Mouse (Mus musculus): ENCODE results near the gene Atg2b. TPM values are rescaled to one million over a fixed set of nuclear protein-coding genes. Genes with fewer than 3 reads are reported as not detected.

The Atg2b gene
- total RNA-seq, 2 experiments from 2014 or later, result 15.0 to 16.7 TPM

DNA sequence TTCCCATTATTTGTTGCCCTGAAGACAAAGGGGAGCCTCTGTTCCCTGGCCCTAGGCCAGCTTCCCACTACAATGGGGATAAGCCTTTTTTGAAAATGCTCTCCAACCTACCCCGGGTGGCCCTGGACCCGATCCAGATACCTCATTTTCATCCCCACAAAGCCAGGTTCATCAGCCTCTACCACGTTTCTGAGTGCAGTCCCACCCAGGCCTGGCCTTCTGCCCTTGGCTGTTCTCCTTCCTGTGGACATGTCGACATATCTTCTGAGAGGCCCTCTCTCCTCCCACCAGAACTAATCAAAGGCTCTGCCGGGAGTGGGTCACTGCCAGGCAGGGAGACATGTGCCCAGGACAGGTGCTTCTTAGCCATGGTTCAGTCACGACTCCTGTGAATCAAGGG, 83.4 kb downstream of the Atg2b start:
- intact Hi-C loops (cut with DNase I), result no loop called here
- no peak for DNase-seq

DNA sequence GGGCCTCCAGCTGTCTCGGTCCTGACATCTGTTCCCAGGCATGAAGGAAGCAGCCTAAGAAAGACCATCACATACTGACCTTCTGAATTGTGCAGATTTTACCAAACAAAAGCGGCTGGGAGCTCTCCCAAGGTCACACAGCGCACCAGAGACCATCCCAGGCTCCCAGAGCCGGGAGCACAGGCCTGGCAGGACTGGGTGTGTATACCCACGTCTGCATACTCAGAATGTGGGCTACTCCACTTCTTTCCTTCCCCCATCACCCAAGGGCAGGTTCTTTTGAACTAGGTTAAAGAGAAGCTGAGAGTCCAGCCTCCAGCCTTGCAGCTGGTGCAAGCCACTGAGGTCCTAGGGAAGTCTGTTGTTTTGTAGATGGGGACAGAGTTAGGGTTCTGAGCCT, 85.9 kb downstream of the Atg2b start:
- intact Hi-C loops (cut with DNase I), result no loop called here
- DNase-seq, result no peak

DNA sequence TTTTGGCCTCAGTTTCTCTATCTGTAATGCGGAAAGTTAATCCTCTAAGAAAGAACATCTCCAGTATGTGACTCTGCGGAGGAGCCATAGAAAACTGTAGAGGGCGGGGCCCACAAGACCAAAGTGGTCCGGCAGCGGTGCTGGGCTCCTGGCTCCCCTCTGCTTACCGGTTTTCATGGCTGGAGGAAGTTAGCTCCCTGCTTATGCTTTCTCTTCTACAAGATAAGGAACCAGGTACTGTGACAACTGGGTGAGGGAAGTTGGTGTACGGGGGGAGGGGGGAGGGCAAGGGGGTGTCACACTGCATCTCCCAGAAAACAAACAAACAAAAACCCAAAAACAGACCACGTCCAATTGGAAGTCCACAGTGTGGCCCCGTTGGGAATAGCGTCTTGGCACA, 86.5 kb downstream of the Atg2b start:
- DNase-seq, result no peak
- intact Hi-C loops (cut with DNase I), result no loop called here

DNA sequence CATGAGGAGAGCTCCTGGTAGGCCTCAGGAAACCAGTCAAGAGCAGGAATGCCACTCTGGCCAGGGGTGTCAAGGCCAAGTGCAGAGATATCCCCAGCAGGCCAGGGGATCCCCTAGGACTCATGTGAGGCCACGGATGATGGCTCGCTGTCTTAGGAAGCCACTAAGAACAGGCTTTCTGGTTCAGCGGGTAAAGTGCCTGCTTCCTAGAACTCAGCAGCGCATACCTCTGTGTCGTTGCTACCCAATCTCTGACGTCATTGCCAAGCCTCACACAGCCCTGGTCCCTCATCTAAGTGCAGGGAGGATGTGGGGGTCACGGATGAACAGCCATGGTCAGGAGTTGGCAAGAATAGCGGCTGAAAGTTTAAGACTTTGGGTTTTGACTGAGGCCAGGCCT, 87.9 kb downstream of the Atg2b start:
- intact Hi-C loops (cut with DNase I), result no loop called here

DNA sequence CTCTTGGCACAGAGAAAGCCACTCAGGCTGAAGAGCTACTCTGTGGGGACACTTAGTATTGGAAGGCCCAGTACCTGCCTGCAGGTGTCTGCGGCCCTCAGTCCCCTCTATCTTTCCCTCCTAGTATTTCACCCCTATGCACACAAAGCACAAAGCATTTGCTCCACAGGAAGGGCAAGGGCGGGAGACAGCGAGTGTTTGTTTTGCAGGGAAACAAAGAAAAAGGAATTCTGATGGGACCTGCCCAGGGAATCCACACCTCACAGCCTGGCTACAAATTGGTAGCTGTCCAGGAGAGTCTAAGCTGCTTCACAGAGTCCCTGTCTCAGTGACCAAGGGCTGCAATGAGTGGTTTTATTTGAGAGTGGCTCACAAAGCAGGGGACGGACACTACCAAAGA, 91.5 kb downstream of the Atg2b start:
- intact Hi-C loops (cut with DNase I), result no loop called here
- no peak for DNase-seq

More for the DNA sequence above, 87.9 kb downstream of the Atg2b start:
- no peak for DNase-seq

DNA sequence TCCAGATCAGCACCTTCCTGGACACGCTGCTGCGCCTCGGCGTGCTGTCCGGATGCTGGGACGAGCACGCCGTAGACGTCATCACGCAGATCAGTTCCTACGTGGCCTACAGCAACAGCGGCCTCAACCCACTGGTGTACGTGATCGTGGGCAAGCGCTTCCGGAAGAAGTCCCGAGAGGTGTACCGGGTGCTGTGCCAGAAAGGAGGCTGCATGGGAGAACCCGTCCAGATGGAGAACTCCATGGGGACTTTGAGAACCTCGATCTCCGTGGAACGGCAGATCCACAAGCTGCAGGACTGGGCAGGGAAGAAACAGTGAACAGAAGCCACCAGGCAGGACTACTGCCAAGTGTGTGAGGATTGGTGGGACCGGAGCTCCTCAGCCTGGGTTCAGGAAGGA, 92.7 kb downstream of the Atg2b start:
- intact Hi-C loops (cut with DNase I), result no loop called here
- DNase-seq, result no peak

DNA sequence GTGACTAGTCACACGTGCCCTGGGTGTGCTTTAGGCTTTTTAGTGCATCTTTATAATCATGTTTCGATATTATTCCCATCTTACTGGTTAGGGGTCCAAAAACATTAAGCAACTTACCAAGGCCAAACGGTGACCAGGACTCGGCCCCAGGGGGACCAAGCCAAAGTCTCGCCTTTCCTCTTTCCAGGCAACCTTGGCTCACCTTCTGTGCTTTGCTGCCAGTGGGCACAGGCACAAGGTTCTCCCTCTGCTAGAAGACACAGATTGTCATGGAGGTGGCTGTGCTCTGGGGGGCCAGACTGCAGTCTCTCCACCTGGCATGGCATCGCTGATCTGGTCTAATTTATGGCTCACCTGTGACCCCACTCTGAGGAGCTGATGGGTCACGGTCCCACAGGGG, 94.2 kb downstream of the Atg2b start:
- DNase-seq, result no peak
- intact Hi-C loops (cut with DNase I), result no loop called here

DNA sequence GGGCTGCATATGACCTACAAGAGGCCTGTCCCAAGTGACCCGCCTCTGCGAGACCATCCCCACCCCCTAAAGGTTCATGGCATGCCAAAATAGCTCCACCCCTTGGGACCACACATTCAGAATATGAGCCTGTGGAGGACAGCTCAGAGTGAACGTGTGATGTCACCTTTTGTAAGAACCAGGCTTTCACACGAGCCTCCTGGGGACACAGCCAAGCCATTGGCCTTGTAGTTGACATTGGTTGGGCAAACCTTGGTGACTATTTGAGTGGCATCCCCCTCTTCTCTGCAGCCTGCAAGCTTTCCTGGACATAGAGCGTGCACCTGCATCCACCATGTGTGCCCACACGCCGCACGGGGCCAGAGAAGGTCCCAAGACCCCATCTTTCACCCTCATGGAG, 97.5 kb downstream of the Atg2b start:
- intact Hi-C loops (cut with DNase I), result no loop called here
- DNase-seq, result no peak

DNA sequence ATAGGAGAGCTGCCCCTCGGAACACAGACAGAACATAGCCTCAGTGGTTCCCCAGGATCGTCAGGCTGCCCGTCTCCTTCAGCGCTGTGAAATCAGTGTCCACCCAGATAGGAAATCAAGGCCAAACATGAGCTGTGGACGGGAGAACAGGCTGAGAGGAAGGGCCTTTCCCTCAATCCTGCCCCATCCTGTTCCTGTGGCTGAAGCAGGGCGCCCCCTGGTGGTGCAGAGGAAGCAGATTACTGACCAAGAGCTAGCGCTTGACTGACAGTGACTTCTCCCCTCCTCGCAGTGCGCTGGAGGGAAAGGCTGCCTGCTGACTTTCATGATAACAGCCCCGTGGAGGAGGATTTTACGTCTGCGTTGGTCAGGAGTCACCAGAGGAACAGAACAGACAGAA, 100.2 kb downstream of the Atg2b start:
- DNase-seq, result peak; percentile 66 to 73
- intact Hi-C loops (cut with DNase I), result loop anchor here (1.0 kb wide), 1 partner anchor 87 kb away; no protein-coding TSS in a partner anchor

DNA sequence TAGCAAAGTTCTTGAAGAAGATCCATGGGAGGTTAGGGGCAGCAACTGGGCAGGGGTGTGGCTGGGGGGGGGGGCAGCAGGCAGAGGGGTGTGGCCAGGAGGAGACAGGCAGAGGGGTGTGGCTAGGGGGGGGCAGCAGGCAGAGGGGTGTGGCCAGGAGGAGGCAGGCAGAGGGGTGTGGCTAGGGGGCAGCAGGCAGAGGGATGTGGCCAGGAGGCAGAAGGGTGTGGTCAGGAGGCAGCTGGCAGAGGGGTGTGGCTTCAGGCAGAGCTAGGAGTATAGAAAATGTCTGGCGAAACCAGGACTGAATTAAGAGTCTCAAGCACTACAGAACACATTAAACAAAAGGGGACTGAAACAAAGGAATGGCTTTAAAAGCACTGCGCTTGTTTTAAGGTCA, 101.5 kb downstream of the Atg2b start:
- intact Hi-C loops (cut with DNase I), result no loop called here
- no peak for DNase-seq

DNA sequence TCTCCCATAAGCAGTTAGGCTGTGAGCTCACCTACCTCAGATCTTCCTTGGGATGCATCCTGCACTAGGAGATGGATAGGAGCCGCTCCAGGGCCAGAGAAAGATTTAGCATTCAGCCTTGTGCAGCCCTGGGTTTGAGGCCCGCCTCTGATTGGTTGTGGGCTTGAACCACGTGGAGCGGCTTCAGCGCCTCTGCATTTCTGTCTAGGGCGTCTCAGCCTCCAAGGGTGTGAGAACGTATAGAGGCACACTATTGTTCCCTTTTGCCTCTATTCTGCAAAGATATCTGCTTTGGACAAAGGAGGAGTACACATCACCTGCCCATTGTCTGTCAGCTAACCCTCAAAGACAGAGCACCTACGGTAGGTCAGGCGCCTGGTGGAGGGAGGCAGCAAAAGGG, 102.5 kb downstream of the Atg2b start:
- intact Hi-C loops (cut with DNase I), result no loop called here
- DNase-seq, result no peak

DNA sequence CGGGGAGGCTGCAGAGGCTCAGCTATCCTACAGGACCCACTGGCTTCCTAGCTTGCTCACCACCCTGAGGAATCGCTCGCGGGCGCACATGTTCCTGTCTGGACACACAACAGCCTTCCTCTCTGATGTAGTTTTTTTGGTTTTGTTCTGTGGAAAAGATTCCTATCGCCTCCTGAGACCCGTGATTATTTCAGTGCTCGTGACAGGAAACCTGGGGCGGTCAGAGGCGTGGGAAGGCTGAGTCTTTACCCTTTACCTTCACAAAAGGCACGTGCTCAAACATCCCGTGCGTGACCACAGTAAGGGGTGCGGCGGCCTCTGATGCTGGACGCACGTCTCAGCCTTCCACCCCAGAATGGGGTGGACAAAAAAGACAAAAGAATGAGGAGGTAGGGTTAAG, 104.5 kb downstream of the Atg2b start:
- no peak for DNase-seq
- intact Hi-C loops (cut with DNase I), result no loop called here

DNA sequence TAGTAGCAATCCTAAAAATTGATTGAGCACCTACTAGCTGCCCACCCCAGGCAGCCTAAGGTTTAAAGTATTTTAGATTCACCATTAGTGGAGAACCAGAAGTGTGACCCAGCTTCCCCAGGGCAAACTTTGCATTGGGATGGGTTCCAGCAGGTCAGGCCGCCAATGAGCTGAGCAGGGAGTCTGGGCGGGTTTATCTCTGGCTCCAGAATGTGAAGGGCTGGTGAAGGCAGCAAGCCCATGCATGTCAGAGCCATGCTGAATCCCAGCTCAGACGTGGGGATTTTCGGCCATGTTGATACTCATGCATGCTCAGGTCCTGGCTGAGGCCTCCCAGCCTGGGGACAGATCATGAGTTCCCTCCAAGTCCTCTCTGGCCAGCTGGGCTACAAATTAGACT, 110.7 kb downstream of the Atg2b start:
- intact Hi-C loops (cut with DNase I), result no loop called here

DNA sequence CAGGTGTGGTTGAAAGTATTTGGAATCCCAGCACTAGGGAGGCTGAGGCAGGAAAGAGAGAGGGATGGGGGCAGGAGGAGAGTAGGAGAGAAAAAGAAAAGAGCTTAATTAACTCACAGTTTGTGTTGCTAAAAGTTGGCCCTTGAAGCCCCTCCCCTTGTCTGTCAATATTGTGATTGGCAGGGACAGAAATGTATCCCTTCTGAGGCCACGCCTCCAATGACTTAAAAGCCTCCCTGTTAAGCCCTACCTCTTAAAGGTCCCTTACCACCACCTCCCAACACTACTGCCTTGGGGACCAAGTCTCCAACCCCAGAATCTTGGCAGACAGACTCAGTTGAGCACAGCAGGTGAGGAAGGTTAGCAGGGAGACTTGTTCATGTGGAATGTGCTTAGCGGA, 112.4 kb downstream of the Atg2b start:
- DNase-seq, result no peak
- intact Hi-C loops (cut with DNase I), result no loop called here

More for the DNA sequence above, 110.7 kb downstream of the Atg2b start:
- no peak for DNase-seq

DNA sequence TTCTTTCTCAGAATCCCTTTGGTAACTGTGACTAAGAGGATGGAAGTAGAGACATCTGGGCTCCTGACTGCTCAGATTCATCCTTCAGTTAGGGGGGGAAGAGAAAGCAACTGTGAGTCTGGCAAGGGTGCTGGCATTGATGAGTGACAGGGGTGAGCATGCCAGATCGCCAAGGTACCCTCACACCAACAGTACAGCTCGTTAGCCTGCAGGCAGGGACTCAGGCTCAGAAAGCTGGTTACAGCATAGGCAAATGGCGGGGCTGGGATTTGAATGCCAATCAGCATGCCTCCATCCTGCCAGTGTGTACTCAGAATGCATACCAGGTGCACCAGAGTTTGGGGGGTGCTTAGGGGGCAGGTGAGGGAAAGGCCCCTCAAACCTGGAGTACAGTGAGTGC, 113.1 kb downstream of the Atg2b start:
- no peak for DNase-seq
- intact Hi-C loops (cut with DNase I), result no loop called here

Other genes starting within 250 kb of the Atg2b start
- under 1 TPM; 0.23 to 0.42 TPM for gene D430019H16Rik, start 231.4 kb downstream of the Atg2b start, total RNA-seq (2021)
- under 1 TPM; 0.52 to 0.66 TPM for gene Bdkrb2, start 122.0 kb downstream of the Atg2b start, total RNA-seq (2021)
- under 1 TPM in 1 of 2 experiments, not detected in 1; 0.20 TPM for gene Bdkrb1, start 82.1 kb downstream of the Atg2b start, total RNA-seq (2021)
- gene Gskip, start 382 bp downstream of the Atg2b start, total RNA-seq (2021), result 1 to 10 TPM; 5.1 to 5.6 TPM
- not detected for gene Ak7, start 20.8 kb upstream of the Atg2b start, total RNA-seq (2021)
- 10 to 100 TPM; 61.5 to 69.4 TPM for gene Papola, start 99.5 kb upstream of the Atg2b start, total RNA-seq (2021)